Mouse (Mus musculus): ENCODE measurements around the gene Ddah2. TPM values are rescaled to one million over a fixed set of nuclear protein-coding genes. Genes with fewer than 3 reads are reported as not detected.

The Ddah2 gene
- polyA plus RNA-seq, 1 experiment from 2014 or later = 337 TPM

GRCm38 (mm10) chr17:35048149-35048931, 10.5 kb upstream of the Ddah2 start:
- WGBS = 43% methylated on average over 10 of the region's 11 CpGs
- H3K4me1 ChIP-seq = peaks cover 32% of the 10 kb centered on the region

GRCm38 (mm10) chr17:35048932-35049440, 9.8 kb upstream of the Ddah2 start:
- Histone ChIP-seq H3K4me3 (no peak overlapping the region), H3K36me3 (replicated peaks) (no peaks in the 10 kb centered on the region), H3K4me1 (peaks cover 32% of the 10 kb centered on the region), H3K4me2 (peak overlapping the region; percentile 54; the same call in 1 of the 2 replicates), H3K9me3 (no peaks in the 10 kb centered on the region), H3K27ac (peak overlapping the region; percentile 83; the same call in 1 of the 2 replicates), H3K9ac (no peak overlapping the region), H3K27me3 (replicated peaks) (no peaks in the 10 kb centered on the region)
- 59% methylated on average over 5 of the region's 5 CpGs for WGBS
- ATAC-seq (replicated peaks) = no peak

More at GRCm38 (mm10) chr17:35048149-35048931, 10.5 kb upstream of the Ddah2 start:
- H3K9ac ChIP-seq = no peak overlapping the region
- no peaks in the 10 kb centered on the region for H3K27me3 ChIP-seq (replicated peaks)
- ATAC-seq (replicated peaks) = no peak
- no peak overlapping the region for H3K4me3 ChIP-seq
- no peaks in the 10 kb centered on the region for H3K36me3 ChIP-seq (replicated peaks)
- H3K4me2 ChIP-seq = no peak overlapping the region
- no peaks in the 10 kb centered on the region for H3K9me3 ChIP-seq
- no peak overlapping the region for H3K27ac ChIP-seq

- Histone ChIP-seq H3K4me2 (peak within 1 kb of the TSS; percentile 54), H3K9me3 (no peaks in the 10 kb centered on the region), H3K27me3 (replicated peaks) (no peaks in the 10 kb centered on the region), H3K27ac (peak within 1 kb of the TSS; percentile 83), H3K36me3 (replicated peaks) (no peaks in the 10 kb centered on the region), H3K9ac (peak within 1 kb of the TSS; percentile 47), H3K4me3 (peak within 1 kb of the TSS; percentile 35), H3K4me1 (peaks cover 32% of the 10 kb centered on the region)
- no peak for ATAC-seq (replicated peaks)
- WGBS = 5% methylated on average over 11 of the region's 11 CpGs
These were observed 9.2 kb upstream of the Ddah2 start, which contains the start of gene Clic1 for GRCm38 (mm10) chr17:35049561-35050016. TSS of gene Clic1 (plus strand) at chr17:35049966.

GRCm38 (mm10) chr17:35050126-35050750, 8.6 kb upstream of the Ddah2 start:
- Histone ChIP-seq H3K27me3 (replicated peaks) (no peaks in the 10 kb centered on the region), H3K9ac (peak overlapping the region; percentile 47), H3K27ac (peak overlapping the region; percentile 83), H3K9me3 (no peaks in the 10 kb centered on the region), H3K4me3 (peak overlapping the region; percentile 35), H3K36me3 (replicated peaks) (no peaks in the 10 kb centered on the region), H3K4me2 (peak overlapping the region; percentile 54), H3K4me1 (peaks cover 32% of the 10 kb centered on the region)
- ATAC-seq (replicated peaks) = no peak
- 2% methylated on average over 27 of the region's 27 CpGs for WGBS

GRCm38 (mm10) chr17:35051156-35052086, 7.4 kb upstream of the Ddah2 start:
- H3K4me3 ChIP-seq = peak overlapping the region; percentile 33
- peak overlapping the region; percentile 48 for H3K4me2 ChIP-seq
- peak; percentile 48; the same call in 1 of the 2 replicates for ATAC-seq (replicated peaks)
- H3K27me3 ChIP-seq (replicated peaks) = no peaks in the 10 kb centered on the region
- H3K4me1 ChIP-seq = peaks cover 26% of the 10 kb centered on the region
- peak overlapping the region; percentile 42 for H3K9ac ChIP-seq
- 3% methylated on average over 20 of the region's 21 CpGs for WGBS
- H3K9me3 ChIP-seq = no peaks in the 10 kb centered on the region
- H3K36me3 ChIP-seq (replicated peaks) = no peaks in the 10 kb centered on the region
- peak overlapping the region; percentile 82 for H3K27ac ChIP-seq

- no peaks in the 10 kb centered on the region for H3K36me3 ChIP-seq (replicated peaks)
- peak overlapping the region; percentile 48; the same call in 1 of the 2 replicates for H3K4me2 ChIP-seq
- H3K27me3 ChIP-seq (replicated peaks) = no peaks in the 10 kb centered on the region
- H3K27ac ChIP-seq = peak overlapping the region; percentile 82
- 68% methylated on average over 12 of the region's 12 CpGs for WGBS
- no peaks in the 10 kb centered on the region for H3K9me3 ChIP-seq
- H3K4me3 ChIP-seq = no peak overlapping the region; the same call in 1 of the 2 replicates
- no peak for ATAC-seq (replicated peaks)
- peaks cover 24% of the 10 kb centered on the region for H3K4me1 ChIP-seq
- H3K9ac ChIP-seq = peak overlapping the region; percentile 42; the same call in 1 of the 2 replicates
These were observed 6.5 kb upstream of the Ddah2 start for GRCm38 (mm10) chr17:35052271-35052798.

GRCm38 (mm10) chr17:35055691-35056495, 2.9 kb upstream of the Ddah2 start:
- Histone ChIP-seq H3K4me1 (peaks cover 33% of the 10 kb centered on the region), H3K27ac (no peak overlapping the region), H3K9ac (no peak overlapping the region), H3K9me3 (no peaks in the 10 kb centered on the region), H3K4me3 (no peak overlapping the region), H3K36me3 (replicated peaks) (no peaks in the 10 kb centered on the region), H3K27me3 (replicated peaks) (no peaks in the 10 kb centered on the region), H3K4me2 (no peak overlapping the region)
- no peak for ATAC-seq (replicated peaks)
- WGBS = 92% methylated on average over 7 of the region's 7 CpGs

- Histone ChIP-seq H3K27me3 (replicated peaks) (no peaks in the 10 kb centered on the region), H3K4me3 (no peak overlapping the region), H3K9me3 (no peaks in the 10 kb centered on the region), H3K4me2 (no peak overlapping the region), H3K36me3 (replicated peaks) (peaks cover 4% of the 10 kb centered on the region; the same call in 1 of the 2 replicates), H3K4me1 (peaks cover 24% of the 10 kb centered on the region), H3K9ac (no peak overlapping the region), H3K27ac (no peak overlapping the region)
- 86% methylated on average over 3 of the region's 3 CpGs for WGBS
- no peak for ATAC-seq (replicated peaks)
These were observed 1.7 kb upstream of the Ddah2 start for GRCm38 (mm10) chr17:35057090-35057489.

GRCm38 (mm10) chr17:35058316-35058715, 519 bp upstream of the Ddah2 start:
- Histone ChIP-seq H3K36me3 (replicated peaks) (peaks cover 4% of the 10 kb centered on the region; the same call in 1 of the 2 replicates), H3K27ac (peak overlapping the region; percentile 84), H3K9me3 (no peaks in the 10 kb centered on the region), H3K4me3 (peak overlapping the region; percentile 72), H3K9ac (peak overlapping the region; percentile 71), H3K4me1 (peaks cover 20% of the 10 kb centered on the region), H3K4me2 (peak overlapping the region; percentile 76), H3K27me3 (replicated peaks) (peaks cover 4% of the 10 kb centered on the region; the same call in 1 of the 2 replicates)
- ATAC-seq (replicated peaks) = peak; percentile 19; the same call in 1 of the 2 replicates
- WGBS = 68% methylated on average over 9 of the region's 9 CpGs

GRCm38 (mm10) chr17:35060071-35060470, 1.2 kb downstream of the Ddah2 start:
- H3K4me1 ChIP-seq = peaks cover 23% of the 10 kb centered on the region
- peak overlapping the region; percentile 76 for H3K4me2 ChIP-seq
- 24% methylated on average over 14 of the region's 14 CpGs for WGBS
- no peak overlapping the region for H3K27ac ChIP-seq
- H3K9me3 ChIP-seq = no peaks in the 10 kb centered on the region
- peak; percentile 37 for ATAC-seq (replicated peaks)
- peaks cover 4% of the 10 kb centered on the region; the same call in 1 of the 2 replicates for H3K36me3 ChIP-seq (replicated peaks)
- peak overlapping the region; percentile 72 for H3K4me3 ChIP-seq
- peaks cover 21% of the 10 kb centered on the region for H3K27me3 ChIP-seq (replicated peaks)
- peak overlapping the region; percentile 71 for H3K9ac ChIP-seq
